Mouse (Mus musculus): ENCODE data around the gene Rpap3. TPM values are rescaled to one million over a fixed set of nuclear protein-coding genes. Genes with fewer than 3 reads are reported as not detected.

Rpap3 gene
- total RNA-seq, 2 experiments from 2014 or later: 20.7 to 46.6 TPM

GRCm38 (mm10) chr15:97731988-97732387, 26.4 kb upstream of the Rpap3 start:
- no peak for ATAC-seq (replicated peaks; ENCODE audit: poor library complexity)

DNA sequence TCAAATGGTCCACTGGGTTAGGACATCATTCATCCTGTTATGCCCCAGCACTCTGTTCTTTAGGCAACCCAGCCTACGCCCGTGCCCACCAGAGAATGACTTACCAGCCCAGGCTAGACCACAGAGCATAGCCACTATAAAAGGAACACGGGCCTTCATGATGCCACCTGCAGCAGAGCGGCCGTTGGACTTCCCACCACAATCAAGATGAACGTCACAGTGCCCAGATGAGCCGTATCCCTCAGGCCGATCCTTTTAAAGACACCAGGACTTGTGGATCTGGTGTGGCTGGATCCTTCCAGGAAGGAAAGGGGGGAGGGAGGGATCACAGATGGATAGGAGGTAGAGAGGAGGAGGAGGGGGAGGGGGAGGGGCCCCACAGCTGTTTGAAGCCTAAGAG, 25.5 kb upstream of the Rpap3 start, which contains the start of gene Endou:
Gene Endou (minus strand): TSS at position 229 of the 400 bp plus-strand sequence.
- ATAC-seq (replicated peaks; ENCODE audit: poor library complexity): 0 out of 2 replicates have a peak, but pooled peaks have one; percentile 9

DNA sequence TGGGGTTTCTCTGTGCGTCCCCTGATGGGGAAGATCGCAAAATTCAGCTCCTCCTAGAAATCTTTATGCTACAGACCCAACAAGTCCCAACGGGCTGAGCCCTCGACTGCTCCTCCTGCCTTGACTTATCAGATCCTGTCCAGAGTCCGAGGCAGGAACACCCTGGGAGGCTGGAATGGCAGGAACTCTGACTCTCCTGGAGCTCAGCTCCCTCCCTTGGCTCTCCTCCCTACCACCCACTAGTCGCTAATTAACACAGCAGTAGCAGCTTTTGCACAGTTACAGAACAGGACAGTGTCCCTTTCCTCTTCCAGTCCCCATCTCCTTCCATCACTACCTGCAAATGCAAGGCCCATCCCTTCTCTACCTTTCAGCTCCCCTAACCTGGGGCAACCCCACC, 24.7 kb upstream of the Rpap3 start:
- no peak for ATAC-seq (replicated peaks; ENCODE audit: poor library complexity)

DNA sequence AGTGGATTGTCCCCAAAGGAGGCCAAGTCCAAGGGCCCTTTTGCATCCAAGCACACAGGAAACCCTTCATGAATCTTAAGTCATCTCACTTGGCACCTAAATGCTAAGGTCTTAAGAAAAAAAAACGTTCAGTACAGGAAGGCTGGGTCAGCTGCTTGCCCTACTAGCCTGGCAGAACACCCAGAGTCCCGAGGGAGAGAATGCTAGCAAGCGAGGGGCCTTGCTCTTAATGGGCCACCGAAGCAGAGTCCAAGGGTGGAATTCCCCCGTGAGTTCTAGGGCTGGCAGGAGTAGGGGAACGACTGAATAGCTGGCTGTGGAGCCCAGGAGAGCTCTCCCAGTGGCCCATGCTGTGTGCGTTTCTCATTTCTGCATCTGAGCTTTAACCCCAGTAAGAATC, 23.2 kb upstream of the Rpap3 start:
- no peak for ATAC-seq (replicated peaks; ENCODE audit: poor library complexity)

- no peak for ATAC-seq (replicated peaks; ENCODE audit: poor library complexity)
These were observed 22.8 kb upstream of the Rpap3 start for GRCm38 (mm10) chr15:97728394-97728793.

DNA sequence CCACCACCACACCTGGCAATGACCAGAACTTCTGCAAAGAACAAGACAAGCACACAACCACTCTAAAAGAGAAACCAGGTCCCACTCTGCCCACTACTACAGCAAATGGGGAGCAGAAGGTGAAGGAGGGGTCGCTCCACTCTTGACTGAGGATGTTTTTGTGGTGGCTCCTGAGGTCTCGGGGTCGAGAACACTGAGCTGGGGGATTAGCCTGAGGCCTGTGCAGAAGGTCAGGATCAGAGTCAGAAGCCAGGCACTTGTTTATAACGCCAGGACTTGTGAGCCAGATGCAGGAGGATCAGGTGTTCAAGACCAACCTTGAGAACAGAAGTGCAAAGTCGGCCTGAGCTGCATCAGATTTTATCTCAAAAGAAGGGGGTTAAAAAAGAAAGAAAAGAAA, 21.9 kb upstream of the Rpap3 start:
- ATAC-seq (replicated peaks; ENCODE audit: poor library complexity): no peak

DNA sequence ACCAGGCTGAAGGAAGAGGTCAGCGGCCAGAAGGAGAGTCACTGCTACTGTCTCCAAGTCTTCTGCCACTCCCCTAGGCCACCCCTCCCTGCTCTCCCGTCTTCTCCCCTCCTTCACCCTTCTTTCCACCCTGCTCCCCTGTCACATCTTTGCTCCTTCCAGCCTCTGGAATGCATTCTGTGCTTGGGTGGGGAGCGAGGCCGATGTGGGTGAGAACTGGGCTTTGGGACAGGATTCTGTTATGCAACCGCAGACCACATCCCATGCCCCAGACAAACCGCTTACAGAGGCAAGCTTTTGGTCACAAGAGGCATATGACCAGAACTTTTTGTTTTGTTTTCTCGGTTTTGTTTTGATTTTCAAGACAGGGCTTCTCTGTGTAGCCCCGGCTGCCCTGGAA, 21.4 kb upstream of the Rpap3 start:
- peak; percentile 65 for ATAC-seq (replicated peaks; ENCODE audit: poor library complexity)

DNA sequence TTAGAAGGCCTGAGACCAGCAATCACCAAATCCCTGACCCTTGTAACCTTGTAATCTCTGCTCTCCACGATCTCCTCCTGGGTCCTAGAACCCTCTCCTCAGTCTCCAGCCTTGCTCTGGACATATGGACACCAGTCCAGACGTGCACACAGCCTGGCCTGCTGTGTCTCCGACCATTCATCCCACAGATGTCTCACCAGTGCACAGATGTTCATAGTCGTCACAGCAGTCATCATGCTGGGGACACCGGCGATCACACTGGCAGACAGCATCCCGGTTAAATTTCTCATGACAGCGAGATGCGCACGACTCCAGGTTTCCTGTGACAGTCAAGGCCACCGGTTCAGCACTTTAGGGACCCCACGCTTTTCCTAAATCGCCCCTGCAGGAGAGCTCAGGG, 20.7 kb upstream of the Rpap3 start:
- no peak for ATAC-seq (replicated peaks; ENCODE audit: poor library complexity)

DNA sequence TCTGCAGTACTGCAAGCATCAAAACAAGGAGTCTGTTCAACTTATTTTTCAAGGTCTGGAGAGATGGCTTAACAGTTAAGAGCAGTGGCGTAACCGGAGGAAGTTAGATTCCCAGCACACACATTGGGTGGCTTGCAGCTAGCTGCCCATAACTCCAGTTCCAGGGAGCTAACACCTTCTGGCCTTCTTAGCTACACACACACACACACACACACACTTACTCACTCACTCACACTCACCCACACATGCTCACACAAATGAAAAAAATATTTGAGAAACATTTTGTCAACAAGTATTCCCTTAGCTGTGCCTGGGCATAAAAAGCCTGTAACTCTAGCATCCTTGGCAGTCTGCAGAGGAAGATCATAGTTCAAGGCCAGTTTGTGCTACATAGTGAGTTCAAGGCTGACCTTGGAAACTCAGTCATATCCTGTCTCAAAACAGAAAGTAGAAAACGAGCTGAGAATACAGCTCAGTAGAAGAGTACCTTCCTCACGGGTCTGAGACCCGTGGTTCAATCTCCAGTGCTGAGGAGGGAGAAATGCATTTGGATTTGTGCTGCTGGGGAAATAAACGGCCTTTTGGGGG, 19.7 kb upstream of the Rpap3 start:
- ATAC-seq (replicated peaks; ENCODE audit: poor library complexity): peak; percentile 47

DNA sequence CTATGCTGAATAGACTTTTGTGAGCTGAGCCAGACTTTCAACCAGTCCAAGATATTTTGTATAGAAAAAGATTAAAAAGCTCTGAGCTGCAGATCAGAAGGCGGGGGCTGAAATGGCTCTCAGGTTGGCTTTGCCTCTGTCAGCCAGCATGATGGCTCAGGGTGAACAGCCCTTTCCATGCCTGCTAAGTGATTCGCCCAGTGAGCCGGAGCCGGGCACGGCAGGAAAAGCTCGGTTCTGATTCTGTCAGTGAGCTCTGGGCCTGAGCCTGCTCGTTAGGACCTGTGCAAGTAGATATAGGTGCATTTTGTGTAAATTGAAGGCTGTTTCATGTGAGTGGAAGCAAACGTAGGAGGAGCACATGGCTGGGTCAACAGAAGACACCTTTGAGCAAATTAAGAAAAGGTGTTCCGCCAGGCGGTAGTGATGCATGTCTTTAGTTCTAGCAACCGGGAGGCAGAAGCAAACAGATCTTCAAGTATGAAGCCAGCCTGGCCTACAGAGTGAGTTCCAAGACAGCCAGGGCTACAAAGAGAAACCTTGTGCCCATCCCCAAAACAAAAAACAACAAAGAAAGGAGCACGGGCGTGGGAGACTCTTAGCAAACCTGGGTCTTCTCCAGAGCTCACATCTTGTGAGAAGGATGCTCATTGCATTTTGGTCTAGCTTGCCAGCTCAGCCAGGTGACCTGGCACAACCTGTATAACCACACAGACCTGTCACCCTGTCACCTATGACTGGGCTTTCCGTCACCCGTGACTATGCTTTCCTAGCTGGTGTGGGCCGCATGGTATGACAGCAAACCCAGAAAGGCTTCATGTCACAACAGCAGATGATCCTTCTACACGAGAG, 18.9 kb upstream of the Rpap3 start:
- no peak for ATAC-seq (replicated peaks; ENCODE audit: poor library complexity)

DNA sequence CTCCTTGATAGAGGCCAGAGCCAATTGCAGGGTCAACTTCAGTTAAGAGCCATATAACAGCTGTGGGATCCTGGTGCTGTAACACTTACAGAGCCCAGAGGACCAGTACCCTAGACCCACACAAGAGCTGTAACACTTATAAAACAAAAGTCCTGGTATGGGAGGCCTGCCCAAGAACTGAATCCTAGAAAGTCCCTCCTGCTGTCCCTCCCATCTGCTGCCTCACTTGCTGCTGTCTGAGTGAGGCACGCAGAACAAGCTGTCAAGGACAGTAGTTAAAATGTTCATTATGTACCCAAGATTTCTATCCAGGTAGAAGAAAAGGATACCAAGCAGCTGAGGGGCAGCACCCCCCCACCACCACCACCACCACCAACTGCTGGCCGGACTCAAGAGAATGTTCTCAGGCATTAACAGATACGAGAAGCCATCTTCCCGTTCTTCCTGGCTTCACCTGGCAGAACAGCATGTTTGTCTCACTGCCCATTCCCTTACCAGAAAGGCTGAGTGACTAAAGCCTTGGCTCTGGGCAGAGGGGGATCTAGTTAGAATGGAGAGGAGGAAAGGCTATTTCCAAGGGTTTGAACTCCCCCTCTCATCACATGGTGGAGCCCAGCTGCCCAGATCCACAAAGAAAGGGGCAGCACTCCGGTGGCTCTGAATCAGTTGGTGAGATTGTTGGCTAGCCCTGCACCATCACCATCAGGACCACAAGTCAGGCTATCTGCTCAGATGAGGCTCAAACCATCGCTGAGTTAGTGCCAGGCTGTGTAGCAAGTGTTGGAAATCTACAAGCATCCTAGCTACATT, 18.1 kb upstream of the Rpap3 start:
- no peak for ATAC-seq (replicated peaks; ENCODE audit: poor library complexity)

GRCm38 (mm10) chr15:97721008-97721701, 15.5 kb upstream of the Rpap3 start:
- ATAC-seq (replicated peaks; ENCODE audit: poor library complexity): peak; percentile 59

- ATAC-seq (replicated peaks; ENCODE audit: poor library complexity): no peak
These were observed 14.5 kb upstream of the Rpap3 start for GRCm38 (mm10) chr15:97720026-97720675.

- no peak for ATAC-seq (replicated peaks; ENCODE audit: poor library complexity)
These were observed 13.9 kb upstream of the Rpap3 start for GRCm38 (mm10) chr15:97719494-97719893.

- ATAC-seq (replicated peaks; ENCODE audit: poor library complexity): no peak
These were observed 13.0 kb upstream of the Rpap3 start for GRCm38 (mm10) chr15:97718535-97719155.

DNA sequence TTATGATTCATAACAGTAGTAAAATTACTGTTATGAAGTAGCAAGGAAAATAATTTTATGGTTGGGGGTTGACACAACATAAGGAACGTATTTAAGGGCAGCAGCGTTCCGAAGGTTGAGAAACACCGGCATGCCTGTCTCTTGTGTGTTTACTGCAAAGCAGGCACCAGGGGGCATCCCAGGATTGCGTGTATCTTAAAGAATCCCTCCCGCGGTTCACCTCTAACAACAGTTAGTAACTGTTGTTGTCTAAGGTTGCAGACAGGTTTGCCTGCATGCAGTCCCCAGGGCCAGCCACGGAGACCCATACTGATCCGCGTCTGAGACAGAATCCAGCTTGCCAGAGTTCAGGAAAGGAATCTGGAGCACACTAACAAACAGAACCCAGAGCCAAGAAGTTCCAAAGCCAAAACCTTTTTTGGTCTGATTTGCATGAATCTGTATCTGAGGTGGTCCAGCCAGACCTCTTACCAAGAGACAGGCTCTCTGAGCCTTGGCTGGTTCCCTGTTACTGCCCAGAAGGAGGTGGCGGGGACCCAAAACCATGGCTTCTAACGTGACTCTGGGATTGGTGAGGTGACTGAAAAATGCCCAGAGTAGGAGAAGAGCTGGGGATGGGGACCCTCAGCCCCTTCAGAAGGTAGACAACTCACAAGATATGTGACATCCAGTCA, 12.4 kb upstream of the Rpap3 start:
- ATAC-seq (replicated peaks; ENCODE audit: poor library complexity): peak; percentile 84

GRCm38 (mm10) chr15:97716782-97717181, 11.2 kb upstream of the Rpap3 start:
- ATAC-seq (replicated peaks; ENCODE audit: poor library complexity): no peak

DNA sequence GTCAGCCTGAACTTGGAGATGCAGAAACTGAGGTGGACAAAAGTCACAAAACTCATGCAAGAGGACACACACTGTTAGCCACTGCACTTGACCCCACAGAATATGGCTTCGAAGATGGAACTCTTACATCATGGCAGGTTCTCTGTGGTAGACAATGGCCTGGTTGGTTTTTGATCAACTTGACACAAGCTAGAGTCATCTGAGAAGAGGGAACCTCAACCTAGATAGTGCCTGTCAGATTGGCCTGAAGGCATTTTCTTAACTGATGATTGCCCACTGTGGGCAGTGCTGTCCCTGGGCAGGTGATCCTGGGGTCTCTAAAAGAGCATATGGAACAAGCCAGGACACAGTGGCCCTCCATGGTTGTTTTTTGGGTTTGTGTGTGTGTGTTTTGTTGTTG, 10.1 kb upstream of the Rpap3 start:
- ATAC-seq (replicated peaks; ENCODE audit: poor library complexity): no peak

- no peak for ATAC-seq (replicated peaks; ENCODE audit: poor library complexity)
These were observed 9.5 kb upstream of the Rpap3 start for GRCm38 (mm10) chr15:97715083-97715482.

All from megakaryocyte progenitor cell, adult 5-6 weeks (primary cell).